Mouse (Mus musculus): Measurements from ENCODE around the gene Chst10. TPM values are rescaled to one million over a fixed set of nuclear protein-coding genes. Genes with fewer than 3 reads are reported as not detected.

Chst10 gene
- not detected for polyA plus RNA-seq (2014; fragmentation: Illumina TruSeq; extraction: RNeasy Lipid Tissue Mini Kit (QIAGEN cat#74804); ENCODE audit: low read depth, low replicate concordance)

DNA sequence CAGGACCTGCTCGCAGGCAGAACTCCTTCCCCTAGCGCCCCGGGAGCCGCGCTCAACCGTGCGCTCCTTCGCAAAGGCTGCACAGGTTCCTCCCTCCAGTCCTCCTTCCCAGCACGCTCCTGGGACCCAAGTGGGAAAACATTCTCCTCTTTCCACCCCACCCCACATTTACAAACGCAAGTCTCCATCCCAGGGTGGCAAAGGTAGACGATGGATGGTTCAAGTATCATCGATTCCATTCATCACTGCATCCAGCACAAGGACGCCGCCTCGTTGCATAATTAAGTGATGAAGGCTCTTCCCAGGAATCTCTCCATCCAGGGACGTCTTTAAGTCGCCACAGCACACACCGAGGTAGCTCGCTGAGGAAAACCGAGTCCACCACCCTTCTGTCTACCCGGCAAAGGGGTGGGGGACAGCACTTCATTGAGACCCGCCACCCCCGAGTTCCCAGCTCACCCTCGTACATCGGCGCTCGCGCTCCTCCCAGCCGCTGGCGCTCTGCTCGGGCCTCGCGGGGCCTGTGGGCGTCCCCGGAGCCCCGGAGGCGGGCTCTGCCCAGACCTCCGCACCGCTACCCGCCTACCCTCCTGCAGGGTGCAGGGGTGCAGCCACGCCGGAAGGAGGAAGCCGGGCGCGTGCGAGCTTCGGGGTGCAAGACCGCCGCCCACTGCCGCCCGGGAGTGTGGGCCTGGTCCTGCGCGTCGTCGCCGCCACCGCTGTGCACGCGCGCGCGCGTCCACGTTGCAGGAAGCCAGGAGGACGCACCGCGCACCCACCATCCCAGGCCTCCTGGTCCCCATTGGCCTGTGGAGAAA, at the start of gene Chst10:
Chst10 (minus strand) TSS at position 731 of the 818 bp plus-strand sequence.

DNA sequence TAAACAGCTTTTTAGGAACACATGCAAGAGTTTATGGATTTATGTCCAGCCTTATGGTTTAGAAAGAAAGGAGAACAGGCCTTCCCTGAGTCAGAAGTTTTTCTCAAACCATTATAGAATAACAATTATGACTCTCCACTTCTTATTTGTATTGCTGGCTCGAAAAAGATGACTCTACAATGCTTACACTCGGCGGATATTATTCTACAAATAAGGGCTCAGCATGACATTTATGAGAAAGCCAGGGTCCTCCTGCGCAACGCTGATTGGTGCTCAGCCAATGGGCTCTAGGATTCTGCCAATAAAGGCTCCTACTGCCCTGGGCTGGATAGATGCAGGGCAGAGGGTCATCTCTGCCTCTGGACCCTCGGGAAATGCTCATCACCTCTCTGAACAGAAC, 40.9 kb upstream of the Chst10 start, which contains the start of gene Nms:
Nms (plus strand) TSS at position 301 of the 400 bp plus-strand sequence.

DNA sequence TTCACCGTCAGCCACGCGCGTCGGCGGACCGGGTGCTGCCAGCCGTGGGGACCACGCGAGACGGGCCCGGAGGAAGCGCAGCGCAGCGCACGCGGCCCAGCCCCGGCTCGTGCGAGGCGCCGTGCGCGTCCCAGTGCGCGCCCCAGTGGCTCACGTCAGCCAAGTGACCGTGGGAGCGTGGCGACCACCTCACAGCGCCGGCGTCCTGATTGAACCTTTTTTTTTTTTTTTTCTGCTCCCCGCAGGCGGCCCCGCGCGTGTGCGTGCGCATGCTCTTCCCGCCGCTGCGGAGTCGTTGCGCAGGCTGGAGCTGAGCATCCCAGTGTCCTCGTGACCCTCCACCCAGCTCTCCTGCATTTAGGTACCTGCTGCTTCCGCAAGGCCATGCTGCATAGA, 61.5 kb downstream of the Chst10 start, which contains the start of gene Lonrf2:
Lonrf2 (minus strand) TSS at position 235 of the 396 bp plus-strand sequence.

Other genes with a start within 250 kb of the Chst10 start
- gene Aff3, start 233.2 kb downstream of the Chst10 start, polyA plus RNA-seq (2014; fragmentation: Illumina TruSeq; extraction: RNeasy Lipid Tissue Mini Kit (QIAGEN cat#74804); ENCODE audit: low read depth, low replicate concordance): 0.13 TPM
- gene Lonrf2, start 61.5 kb downstream of the Chst10 start, polyA plus RNA-seq (2014; fragmentation: Illumina TruSeq; extraction: RNeasy Lipid Tissue Mini Kit (QIAGEN cat#74804); ENCODE audit: low read depth, low replicate concordance): not detected
- not detected for gene Nms, start 41.0 kb upstream of the Chst10 start, polyA plus RNA-seq (2014; fragmentation: Illumina TruSeq; extraction: RNeasy Lipid Tissue Mini Kit (QIAGEN cat#74804); ENCODE audit: low read depth, low replicate concordance)
- gene Pdcl3, start 87.4 kb upstream of the Chst10 start, polyA plus RNA-seq (2014; fragmentation: Illumina TruSeq; extraction: RNeasy Lipid Tissue Mini Kit (QIAGEN cat#74804); ENCODE audit: low read depth, low replicate concordance): 32.4 TPM

Data from liver, adult 10 weeks (tissue).